Mouse (Mus musculus) lung, adult 2 months (tissue): ENCODE measurements at regions not wholly inside any gene's neighbourhood (a gene's known extent, or its start where the extent isn't known, plus 50 kb on each side); places are given as distances from the start of the nearest gene placed in this dataset.

Experiments
- DNase-seq: peaks from one replicate; pipeline ENCODE4 v3.0.0; 2022
- H3K4me1 ChIP-seq: fragments of 200-500 bp; 2 replicates; pipeline ENCODE4 v1.6.1; 2011; ENCODE audit warnings: low read length; ENCODE audit not compliant: control insufficient read depth, insufficient read depth
- H3K4me3 ChIP-seq: fragments of 200-500 bp; replicated peaks from 2 replicates; pipeline ENCODE3; 2011; ENCODE audit warnings: low read depth, mild to moderate bottlenecking, control low read depth, low read length; ENCODE audit errors: extremely low read depth
- CTCF ChIP-seq: fragments of 200-500 bp; IDR thresholded peaks from 2 replicates; pipeline ENCODE4 v1.5.1; 2011; ENCODE audit warnings: mild to moderate bottlenecking, low read length, control low read depth; ENCODE audit not compliant: insufficient read depth
- POLR2A ChIP-seq: fragments of 200-500 bp; IDR thresholded peaks from 2 replicates; pipeline ENCODE4 v1.6.1; 2011; ENCODE audit warnings: low read depth, mild to moderate bottlenecking, control low read depth, low read length, borderline replicate concordance; ENCODE audit errors: extremely low read depth
- WGBS: fragments of 180-500 bp; shearing (Covaris S2); methylation state at CpG from one replicate; pipeline ENCODE4 v1.1.7; 2018; 5-methylcytosine and 5-hydroxymethylcytosine counted together

GRCm38 (mm10) chr13:5433652-5434051 lies 427.6 kb upstream of the Klf6 start:
- Histone ChIP-seq H3K4me3 (no peak overlapping the region), H3K4me1 (no peaks in the 10 kb centered on the region)
- TF ChIP-seq CTCF = no peak
- TF ChIP-seq POLR2A = no peak
- no peak for DNase-seq
- 53% methylated on average over 1 of the region's 1 CpGs for WGBS

- DNase-seq = no peak
- no peak for TF ChIP-seq POLR2A
- no peak for TF ChIP-seq CTCF
- no peaks in the 10 kb centered on the region for H3K4me1 ChIP-seq
- no peak overlapping the region for H3K4me3 ChIP-seq
These were observed 426.2 kb upstream of the Klf6 start for GRCm38 (mm10) chr13:5435131-5435530.

GRCm38 (mm10) chr13:5436191-5436590 lies 425.1 kb upstream of the Klf6 start:
- Histone ChIP-seq H3K4me1 (no peaks in the 10 kb centered on the region), H3K4me3 (no peak overlapping the region)
- 49% methylated on average over 2 of the region's 2 CpGs for WGBS
- TF ChIP-seq CTCF (no peak), POLR2A (no peak)
- no peak for DNase-seq

GRCm38 (mm10) chr13:5440454-5440853 lies 420.8 kb upstream of the Klf6 start:
- 87% methylated on average over 4 of the region's 4 CpGs for WGBS

GRCm38 (mm10) chr13:5444759-5445478 lies 416.4 kb upstream of the Klf6 start:
- no peak for TF ChIP-seq POLR2A
- no peak for TF ChIP-seq CTCF
- Histone ChIP-seq H3K4me3 (no peak overlapping the region), H3K4me1 (no peaks in the 10 kb centered on the region)
- WGBS = 60% methylated on average over 5 of the region's 5 CpGs
- no peak for DNase-seq

More at GRCm38 (mm10) chr13:5440454-5440853, 420.8 kb upstream of the Klf6 start:
- Histone ChIP-seq H3K4me3 (no peak overlapping the region), H3K4me1 (no peaks in the 10 kb centered on the region)
- DNase-seq = no peak
- TF ChIP-seq POLR2A (no peak), CTCF (no peak)

- no peak for TF ChIP-seq POLR2A
- no peak for TF ChIP-seq CTCF
- DNase-seq = no peak
- Histone ChIP-seq H3K4me3 (no peak overlapping the region), H3K4me1 (no peaks in the 10 kb centered on the region)
- 68% methylated on average over 1 of the region's 1 CpGs for WGBS
These were observed 412.7 kb upstream of the Klf6 start for GRCm38 (mm10) chr13:5448601-5449000.

- TF ChIP-seq CTCF = no peak
- TF ChIP-seq POLR2A = no peak
- H3K4me3 ChIP-seq = no peak overlapping the region
- no peaks in the 10 kb centered on the region for H3K4me1 ChIP-seq
- 92% methylated on average over 2 of the region's 2 CpGs for WGBS
- DNase-seq = no peak
These were observed 380.5 kb upstream of the Klf6 start for GRCm38 (mm10) chr13:5480779-5481178.

GRCm38 (mm10) chr13:5492266-5492665 lies 369.0 kb upstream of the Klf6 start:
- TF ChIP-seq CTCF = no peak
- no peak for DNase-seq
- H3K4me3 ChIP-seq = no peak overlapping the region
- 43% methylated on average over 1 of the region's 1 CpGs for WGBS
- no peaks in the 10 kb centered on the region for H3K4me1 ChIP-seq

- DNase-seq = no peak
- no peak for TF ChIP-seq POLR2A
- no peak for TF ChIP-seq CTCF
These were observed 363.7 kb upstream of the Klf6 start for GRCm38 (mm10) chr13:5497535-5497934.

GRCm38 (mm10) chr13:5511784-5512183 lies 349.5 kb upstream of the Klf6 start:
- H3K4me1 ChIP-seq = no peaks in the 10 kb centered on the region

More at GRCm38 (mm10) chr13:5497535-5497934, 363.7 kb upstream of the Klf6 start:
- Histone ChIP-seq H3K4me1 (no peaks in the 10 kb centered on the region), H3K4me3 (no peak overlapping the region)

GRCm38 (mm10) chr13:5515552-5515951 lies 345.7 kb upstream of the Klf6 start:
- 63% methylated on average over 2 of the region's 2 CpGs for WGBS
- no peak for TF ChIP-seq POLR2A
- no peak for TF ChIP-seq CTCF
- DNase-seq = no peak

More at GRCm38 (mm10) chr13:5511784-5512183, 349.5 kb upstream of the Klf6 start:
- TF ChIP-seq POLR2A = no peak
- no peak for TF ChIP-seq CTCF
- no peak overlapping the region for H3K4me3 ChIP-seq
- no peak for DNase-seq

GRCm38 (mm10) chr13:5516088-5516487 lies 345.2 kb upstream of the Klf6 start:
- Histone ChIP-seq H3K4me1 (no peaks in the 10 kb centered on the region), H3K4me3 (no peak overlapping the region)
- no peak for DNase-seq
- 98% methylated on average over 2 of the region's 2 CpGs for WGBS
- TF ChIP-seq CTCF = no peak
- TF ChIP-seq POLR2A = no peak

More at GRCm38 (mm10) chr13:5515552-5515951, 345.7 kb upstream of the Klf6 start:
- Histone ChIP-seq H3K4me1 (no peaks in the 10 kb centered on the region), H3K4me3 (no peak overlapping the region)
